Mouse (Mus musculus): ENCODE data around the gene Anapc13. TPM values are rescaled to one million over a fixed set of nuclear protein-coding genes. Genes with fewer than 3 reads are reported as not detected.

The Anapc13 gene
- total and polyA plus RNA-seq, 3 experiments, result 31.7 to 423 (median 386) TPM

Other genes with a start within 250 kb of the Anapc13 start
- gene Ky, start 120.5 kb upstream of the Anapc13 start, total RNA-seq (2021), result 1 to 10 TPM in 1 of 2 experiments, under 1 TPM in 1; 0.26 to 1.1 TPM
- gene Ky, start 120.5 kb upstream of the Anapc13 start, polyA plus RNA-seq (2012; rRNA removed), result 0.40 and 0.63 TPM in 2 replicates
- gene Cep63, start 238 bp downstream of the Anapc13 start, total RNA-seq (2021), result 10 to 100 TPM; 26.8 to 41.6 TPM
- 2.6 TPM in 2 replicates for gene Cep63, start 238 bp downstream of the Anapc13 start, polyA plus RNA-seq (2012; rRNA removed)
- 100 to 1,000 TPM; 154 to 186 TPM for gene Amotl2, start 90.4 kb downstream of the Anapc13 start, total RNA-seq (2021)
- gene Amotl2, start 90.4 kb downstream of the Anapc13 start, polyA plus RNA-seq (2012; rRNA removed), result 116 and 153 TPM in 2 replicates
- gene Ryk, start 208.6 kb downstream of the Anapc13 start, total RNA-seq (2021), result 10 to 100 TPM; 53.8 to 71.2 TPM
- gene Ryk, start 208.6 kb downstream of the Anapc13 start, polyA plus RNA-seq (2012; rRNA removed), result 28.6 and 30.7 TPM in 2 replicates

All from adrenal gland, adult 2 months (tissue).